Mouse (Mus musculus) skeletal muscle tissue, postnatal 0 days (tissue): ENCODE results near the gene Spock1. TPM values are rescaled to one million over a fixed set of nuclear protein-coding genes. Genes with fewer than 3 reads are reported as not detected.

Source experiments
- polyA plus RNA-seq: library from polyadenylated mRNA; unstranded; fragments of >200 nt; fragmentation: Nextera tagmentation; extraction: Ambion mirVana; gene quantifications from 2 replicates; pipeline ENCODE4 v1.2.1, GENCODE M21; 2015

Spock1 gene
- polyA plus RNA-seq, result 0.07 and 0.10 TPM in 2 replicates

GRCm38 (mm10) chr13:57908266-57908582, at the start of gene Spock1:
Gene Spock1, minus strand, starts transcription at chr13:57908332.

Other genes starting within 250 kb of the Spock1 start
- 4.3 and 5.7 TPM in 2 replicates for gene Klhl3, start 205.3 kb upstream of the Spock1 start, polyA plus RNA-seq
- gene Hnrnpa0, start 220.2 kb upstream of the Spock1 start, polyA plus RNA-seq, result 17.7 and 21.0 TPM in 2 replicates
- gene Idnk, start 249.3 kb upstream of the Spock1 start, polyA plus RNA-seq, result 18.1 and 21.0 TPM in 2 replicates